Mouse (Mus musculus) embryo, embryonic 10.5 days (tissue): ENCODE measurements around the gene 4930583I09Rik.
A peak's percentile ranks its signal among the peaks of the same experiment; 100 is the strongest.

Experiments used
- DNase-seq: peaks from one replicate; pipeline ENCODE4 v3.0.0-alpha.2; 2015; ENCODE audit warnings: low spot score

Gene 4930583I09Rik

DNA sequence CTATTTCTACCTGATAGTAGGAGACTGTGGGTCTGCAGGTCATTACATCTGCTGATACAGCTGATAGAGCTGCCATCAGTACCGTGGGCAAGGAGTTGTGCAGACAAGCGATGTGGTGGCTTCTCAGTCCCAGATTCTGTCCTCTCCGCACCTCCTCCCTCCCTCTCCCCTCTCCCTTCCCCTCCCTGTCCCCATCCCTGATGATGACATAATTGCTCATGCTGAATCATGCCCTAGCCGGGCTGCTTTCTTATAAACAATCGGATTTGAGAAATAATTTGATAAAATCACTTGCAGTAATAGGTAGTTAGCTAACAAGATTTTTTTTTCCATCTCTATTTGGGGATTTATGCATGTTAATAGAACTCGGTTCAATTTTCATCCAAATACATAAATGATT lies at the start of gene 4930583I09Rik:
4930583I09Rik (minus strand) TSS at position 144 of the 400 bp plus-strand sequence.
- no peak for DNase-seq

DNA sequence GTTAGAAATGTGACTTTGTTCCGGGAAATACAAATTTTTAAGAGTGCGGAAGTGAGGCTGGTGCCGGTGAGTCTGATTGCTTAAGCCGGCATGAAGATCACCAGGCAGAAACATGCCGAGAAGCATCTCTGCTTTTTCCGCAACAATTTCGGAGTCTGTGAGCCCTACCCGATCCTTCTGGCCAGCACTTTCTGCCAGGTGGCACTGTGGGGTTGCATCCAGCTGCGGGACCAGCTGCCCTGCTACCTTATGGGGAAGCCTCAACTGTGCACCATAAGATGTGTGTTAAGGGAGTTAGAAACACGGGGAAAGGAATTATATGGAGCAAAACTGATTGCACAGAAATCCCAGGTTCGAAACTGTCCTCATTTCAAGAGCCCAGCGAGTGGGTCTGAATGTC lies 40.2 kb upstream of the 4930583I09Rik start:
- no peak for DNase-seq

DNA sequence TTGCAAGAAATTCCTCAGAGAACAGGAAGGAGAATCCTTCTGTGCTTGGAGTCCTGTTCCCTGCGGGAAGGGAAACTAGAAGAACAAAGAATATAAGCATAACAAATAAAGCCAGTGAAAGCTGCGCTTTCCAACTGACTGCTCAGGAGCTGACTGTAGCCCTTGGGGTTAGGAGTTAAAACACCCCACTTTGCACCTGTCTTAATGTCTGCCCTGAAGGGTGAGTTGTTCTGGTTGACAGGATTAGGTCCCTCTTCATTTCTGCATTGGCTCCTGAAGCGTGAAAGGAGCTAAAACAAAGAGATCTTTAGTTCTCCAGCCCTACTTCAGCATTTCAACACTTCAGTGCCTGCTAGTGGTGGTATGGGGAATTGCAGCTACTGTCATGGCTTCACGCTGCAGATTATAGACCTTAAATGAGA lies 37.8 kb upstream of the 4930583I09Rik start:
- peak; percentile 75 for DNase-seq

DNA sequence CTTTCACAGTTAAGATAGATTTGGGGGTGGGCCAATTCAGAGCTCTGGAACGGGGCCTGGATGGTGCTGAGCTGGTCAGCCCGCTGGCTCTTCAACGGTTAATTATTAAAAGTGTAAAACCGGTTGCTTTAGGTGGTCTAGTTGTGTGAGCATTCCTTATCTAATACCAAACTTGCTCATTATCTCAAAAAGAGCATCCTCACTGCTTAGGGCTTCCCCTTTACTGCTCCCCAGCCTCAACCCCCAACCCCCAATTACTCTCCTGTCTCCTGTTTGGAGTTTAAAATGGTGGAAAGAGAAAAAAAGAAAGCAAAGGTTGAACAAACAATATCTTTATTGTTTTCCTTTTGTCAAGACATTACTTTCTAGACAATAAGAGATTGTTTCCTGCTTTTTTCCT lies 27.9 kb upstream of the 4930583I09Rik start:
- DNase-seq, result no peak

DNA sequence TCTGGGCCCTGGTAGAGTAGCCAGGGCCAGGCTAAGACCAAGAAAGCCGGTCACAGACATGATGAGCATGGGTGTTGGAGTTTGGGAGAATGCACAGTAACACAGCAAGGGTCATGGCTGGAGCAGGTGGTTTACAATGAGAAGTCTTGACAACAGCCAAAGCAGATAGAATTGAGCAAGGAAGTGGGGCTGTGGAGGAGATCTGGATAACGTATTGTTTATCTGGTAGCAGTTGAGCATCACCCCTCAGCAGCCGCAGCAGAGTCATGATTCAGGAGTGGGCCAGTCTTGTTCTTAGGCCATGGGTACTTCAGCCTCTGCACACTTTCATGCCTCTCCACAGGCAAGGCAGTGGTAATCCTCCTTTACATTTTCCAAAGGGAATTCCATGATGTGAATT lies 25.1 kb upstream of the 4930583I09Rik start:
- no peak for DNase-seq

DNA sequence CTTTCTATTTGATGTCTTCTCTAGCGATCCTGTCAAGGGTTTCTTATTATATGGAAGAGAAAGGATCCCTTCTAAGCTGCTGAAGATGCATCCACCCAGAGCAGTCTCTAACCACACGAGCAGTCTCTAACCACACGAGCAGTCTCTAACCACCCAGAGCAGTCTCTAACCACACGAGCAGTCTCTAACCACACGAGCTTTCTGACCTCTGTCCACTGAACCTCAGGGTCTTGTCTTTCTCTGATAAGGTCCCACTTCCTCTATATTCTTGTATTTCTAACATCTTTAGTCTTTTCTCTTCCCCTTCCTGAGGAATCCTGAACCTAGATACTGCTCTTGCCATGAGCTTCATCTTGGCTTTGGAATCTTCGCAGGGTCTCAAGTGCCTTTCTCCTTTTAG lies 23.0 kb upstream of the 4930583I09Rik start:
- DNase-seq, result no peak

DNA sequence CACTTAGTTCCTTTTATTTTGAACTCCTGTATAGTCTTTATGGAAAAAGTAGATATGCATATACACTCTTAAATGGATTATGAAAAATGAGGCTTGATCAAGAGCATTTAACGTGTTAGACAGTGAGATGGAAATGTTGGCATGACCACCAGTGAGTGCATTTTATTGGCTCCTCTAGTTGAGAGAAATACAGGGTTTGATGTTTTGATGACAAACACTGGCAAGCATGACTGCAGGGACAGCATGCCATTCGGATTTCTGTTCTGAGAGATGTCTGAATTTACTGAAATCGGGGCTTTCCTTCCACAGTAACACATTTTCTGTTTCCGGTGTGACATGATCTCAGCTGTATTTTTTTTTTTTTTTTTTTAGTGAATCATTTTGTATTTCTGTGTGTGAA lies 12.2 kb upstream of the 4930583I09Rik start:
- no peak for DNase-seq

DNA sequence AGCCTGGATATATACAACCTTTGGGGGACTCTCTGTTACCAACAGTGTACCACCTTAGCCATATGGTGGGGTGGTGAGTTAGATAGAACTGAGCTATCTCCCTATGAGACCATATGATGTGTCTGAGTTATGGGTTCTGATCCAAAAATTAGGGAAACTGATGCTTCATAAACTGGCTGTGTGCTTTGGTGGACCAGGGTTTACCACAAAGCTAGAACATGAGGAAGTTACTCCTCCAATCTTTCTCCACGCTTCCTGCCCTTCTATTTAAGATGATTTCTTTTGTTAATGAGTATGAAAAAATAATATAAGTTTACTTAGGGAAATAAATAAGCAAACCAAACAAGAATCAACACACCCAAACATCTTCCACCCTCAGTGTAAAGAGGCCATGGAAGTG lies 10.8 kb upstream of the 4930583I09Rik start:
- DNase-seq, result no peak

DNA sequence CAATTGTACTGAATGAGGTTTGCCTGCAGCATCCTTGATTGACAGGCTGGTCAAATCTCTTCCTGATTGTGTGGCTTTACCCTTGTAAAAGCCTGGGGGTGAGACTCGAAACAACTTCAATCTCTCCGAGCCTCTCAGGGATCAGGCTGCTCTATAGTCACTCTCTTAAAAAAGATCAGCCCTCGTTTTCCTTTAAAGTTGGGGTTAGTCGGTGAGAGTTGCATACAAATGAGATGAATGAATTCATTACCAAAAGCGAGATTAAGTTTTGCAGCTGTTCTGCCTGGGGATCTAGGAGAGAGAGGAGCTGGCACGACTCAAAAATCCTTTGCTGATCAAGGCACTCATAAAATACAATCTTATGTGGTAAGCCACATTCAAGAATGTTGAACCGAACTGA lies 1.0 kb upstream of the 4930583I09Rik start:
- DNase-seq, result peak; percentile 1

DNA sequence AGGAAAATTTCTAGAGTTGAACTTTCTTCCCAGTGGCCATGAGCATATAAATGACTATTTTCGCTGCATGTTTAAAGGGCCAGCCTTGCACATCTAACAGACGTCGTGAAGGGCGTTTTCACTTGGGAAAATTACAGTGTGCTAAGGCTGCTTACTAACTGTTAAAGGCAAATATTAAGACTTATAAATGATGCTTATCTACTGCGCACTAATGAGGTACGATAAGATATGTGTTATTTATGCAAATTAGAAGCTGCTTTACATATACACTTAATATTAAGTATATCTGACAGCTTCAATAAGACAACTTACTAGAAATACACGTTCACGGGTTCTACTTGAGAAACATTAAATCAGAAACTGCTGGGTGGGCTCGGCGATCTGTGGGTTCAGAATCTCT lies 481 bp upstream of the 4930583I09Rik start:
- DNase-seq, result no peak

DNA sequence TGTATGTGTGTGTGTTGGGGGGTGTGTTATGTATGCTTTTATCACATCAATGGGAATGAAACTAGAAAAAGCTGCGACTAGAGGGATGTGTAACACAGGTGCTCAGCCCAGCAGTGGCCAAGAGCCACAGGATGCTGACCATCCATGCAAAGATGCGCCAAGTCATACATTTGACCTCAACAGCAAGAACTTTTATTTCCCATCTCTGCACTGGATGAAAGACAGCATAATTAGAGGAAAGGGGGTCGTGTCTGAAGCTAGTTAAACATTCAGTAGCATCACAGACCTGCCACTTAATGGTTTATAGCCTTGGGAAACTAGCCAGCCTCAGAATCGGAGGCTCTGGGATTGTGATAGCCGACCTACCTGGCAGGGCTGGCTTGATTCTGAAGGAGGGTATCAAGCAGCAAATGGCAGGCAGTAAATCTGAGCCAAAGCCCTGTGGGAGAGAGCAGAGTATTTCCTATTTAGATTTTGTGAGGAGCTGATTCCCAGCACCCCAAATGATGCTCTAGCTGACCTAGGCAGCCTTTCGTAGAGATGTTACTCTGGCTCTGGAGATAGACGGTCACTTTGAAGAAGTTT lies 1.9 kb downstream of the 4930583I09Rik start:
- no peak for DNase-seq

DNA sequence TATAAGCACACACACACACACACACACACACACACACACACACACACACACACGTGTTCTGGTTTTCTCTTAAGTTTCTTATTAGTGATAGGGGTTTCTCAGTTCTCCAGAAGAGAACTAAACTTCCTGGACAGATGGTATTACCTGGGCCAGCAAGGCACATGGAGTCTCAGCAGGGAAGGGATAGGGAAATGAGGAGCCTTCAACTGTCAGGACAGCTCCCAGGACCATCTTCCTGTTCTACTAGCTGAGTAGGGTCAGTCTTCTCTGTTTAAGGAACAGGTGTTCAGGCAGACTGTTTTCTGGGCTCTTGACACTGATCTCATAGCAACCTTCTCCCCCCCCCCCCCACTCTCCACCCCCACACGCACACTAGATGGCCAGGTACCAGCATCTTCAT lies 2.8 kb downstream of the 4930583I09Rik start:
- DNase-seq, result no peak

DNA sequence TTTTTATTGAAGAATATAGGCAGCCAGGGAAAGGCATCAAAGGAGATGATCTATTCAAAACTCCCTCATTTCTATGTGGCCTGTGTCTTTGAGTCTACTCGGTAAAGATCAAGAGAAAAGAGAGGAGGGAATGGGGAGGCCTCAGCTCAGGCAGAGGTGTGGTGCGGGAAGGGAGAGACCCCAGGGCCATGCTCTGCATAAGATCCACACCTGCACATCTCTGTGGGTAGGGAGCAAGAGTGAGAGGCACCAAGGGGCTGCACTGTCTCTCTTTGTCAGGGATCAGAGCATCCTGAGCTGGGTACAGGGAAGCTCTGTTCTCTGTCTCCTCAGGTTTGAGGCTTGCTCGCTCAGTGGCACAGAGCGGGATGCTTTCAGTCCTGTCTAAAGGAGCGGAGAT lies 8.4 kb downstream of the 4930583I09Rik start:
- DNase-seq, result no peak

DNA sequence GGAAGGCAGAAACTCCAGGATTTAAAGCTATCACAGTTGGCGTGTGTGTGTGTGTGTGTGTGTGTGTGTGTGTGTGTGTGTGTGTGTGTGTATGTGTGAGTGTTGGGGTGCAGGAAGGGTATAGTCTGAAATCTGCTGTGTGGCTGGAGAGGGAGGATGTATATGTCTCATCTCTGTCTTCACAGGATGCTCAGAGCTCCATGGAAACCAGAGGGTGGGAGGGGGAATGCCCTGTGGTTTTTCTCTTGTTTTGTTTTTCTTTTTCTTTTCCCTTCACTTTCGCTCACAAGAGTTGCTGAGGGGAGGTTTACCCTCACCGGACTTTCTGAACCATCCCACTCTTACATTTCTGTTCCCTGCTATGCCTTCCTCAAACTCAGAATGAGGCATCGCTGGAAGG lies 9.0 kb downstream of the 4930583I09Rik start:
- DNase-seq, result no peak

DNA sequence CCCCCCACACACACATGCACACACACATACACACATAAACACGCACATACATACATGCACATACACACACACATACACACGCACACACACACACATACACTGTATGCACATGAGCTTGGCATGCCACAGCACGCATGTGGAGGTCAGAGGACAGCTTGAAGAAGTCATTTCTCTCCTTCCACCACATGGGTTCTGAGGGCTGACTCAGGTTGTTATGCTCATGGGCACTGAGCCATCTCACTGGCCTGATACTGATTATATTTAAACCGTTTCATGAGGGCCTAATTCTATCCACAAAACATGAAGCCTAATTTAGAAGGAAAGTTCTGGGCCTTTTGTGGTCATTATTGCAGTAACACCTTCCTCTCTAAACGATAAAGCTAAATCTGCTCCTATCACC lies 13.3 kb downstream of the 4930583I09Rik start:
- DNase-seq, result no peak

DNA sequence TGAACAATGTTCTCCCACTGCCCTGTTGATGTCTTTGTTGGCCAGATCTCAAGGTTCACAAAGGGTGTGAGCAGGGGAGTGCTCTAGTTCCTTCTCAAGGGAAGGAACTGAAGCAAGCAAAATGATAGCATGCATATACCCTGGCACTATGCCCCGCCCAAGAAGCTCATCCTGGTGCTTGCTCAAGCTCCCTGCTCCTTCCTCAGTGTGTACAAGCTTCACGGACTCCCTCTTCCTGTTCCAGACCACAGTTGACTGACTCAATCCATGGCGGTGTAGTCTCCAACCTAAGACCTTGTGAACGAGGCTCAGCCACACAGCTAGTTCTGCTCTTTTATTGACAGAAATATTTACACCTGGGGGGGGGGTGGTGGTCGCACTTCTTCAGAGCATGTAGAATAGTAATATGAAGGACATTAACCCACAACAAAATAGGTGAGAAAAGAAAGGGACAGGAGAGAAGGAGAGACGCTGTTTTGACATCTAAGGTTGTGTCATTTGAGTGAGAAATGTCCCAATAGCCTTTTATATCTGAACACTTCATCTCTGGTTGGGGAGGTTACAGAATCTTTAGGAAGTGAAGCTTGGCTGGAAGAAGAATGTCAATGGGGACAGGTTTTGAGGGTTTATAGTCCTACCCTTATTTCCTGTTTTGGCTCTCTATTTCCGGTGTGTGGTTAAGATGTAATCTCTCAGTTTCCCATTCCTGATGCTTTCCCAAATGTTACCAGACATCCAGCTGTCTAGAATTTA lies 14.9 kb downstream of the 4930583I09Rik start:
- DNase-seq, result no peak

DNA sequence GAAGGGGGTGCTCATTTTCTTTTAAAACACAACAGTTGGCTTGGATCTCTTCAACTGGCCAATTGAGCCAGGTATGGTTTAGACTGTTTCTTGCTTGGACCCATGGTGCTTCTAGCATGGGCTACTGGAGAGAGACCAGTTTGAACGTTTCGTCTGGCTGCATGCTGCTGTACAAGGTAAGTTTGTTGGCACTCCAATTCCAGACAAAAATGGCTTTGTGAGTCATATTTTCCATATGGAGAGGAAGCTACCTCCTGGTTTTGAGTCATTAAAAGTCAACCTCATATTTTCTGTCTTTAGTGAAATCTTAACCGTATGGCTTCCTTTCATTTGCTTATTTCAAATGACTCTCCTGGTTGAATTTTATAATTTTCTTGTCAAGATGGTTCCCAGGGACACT lies 19.6 kb downstream of the 4930583I09Rik start:
- no peak for DNase-seq

DNA sequence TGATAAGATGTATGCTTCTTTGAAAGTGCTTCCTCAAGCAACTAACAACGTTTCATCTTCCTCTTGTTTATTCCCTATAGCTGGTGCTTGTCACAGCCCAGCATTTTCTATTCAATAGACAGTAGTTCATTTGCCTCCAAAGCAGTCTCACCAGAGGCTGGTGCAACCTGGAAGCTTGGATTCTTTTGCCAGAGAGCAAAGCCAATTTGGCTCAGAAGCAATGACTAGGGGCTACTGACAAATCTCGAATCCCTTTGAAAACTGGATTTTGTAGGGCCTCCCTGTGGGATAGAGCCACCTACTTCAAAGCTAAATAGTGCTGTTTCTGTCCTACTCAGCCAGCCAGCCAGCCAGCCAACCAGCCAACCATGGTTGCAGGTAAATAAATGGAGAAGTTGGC lies 20.1 kb downstream of the 4930583I09Rik start:
- no peak for DNase-seq

DNA sequence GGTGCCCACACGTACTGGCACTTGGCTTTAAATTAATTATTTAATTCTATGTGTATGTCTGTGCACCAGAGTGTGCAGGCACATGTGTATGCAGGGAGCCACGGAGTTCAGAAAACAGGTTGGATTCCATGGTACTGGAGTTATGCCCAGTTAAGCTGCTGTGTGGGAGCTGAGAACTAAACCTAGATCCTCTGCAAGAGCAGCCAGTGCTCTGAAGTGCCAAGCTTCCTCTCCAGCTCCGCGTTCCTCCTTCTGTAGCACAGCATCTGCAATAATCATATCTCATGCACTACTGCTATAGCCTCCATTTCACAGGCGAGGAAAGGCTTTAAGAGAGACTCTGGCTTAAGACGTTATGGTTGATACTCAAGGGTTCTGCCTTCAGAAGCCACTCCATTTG lies 22.3 kb downstream of the 4930583I09Rik start:
- DNase-seq, result no peak

DNA sequence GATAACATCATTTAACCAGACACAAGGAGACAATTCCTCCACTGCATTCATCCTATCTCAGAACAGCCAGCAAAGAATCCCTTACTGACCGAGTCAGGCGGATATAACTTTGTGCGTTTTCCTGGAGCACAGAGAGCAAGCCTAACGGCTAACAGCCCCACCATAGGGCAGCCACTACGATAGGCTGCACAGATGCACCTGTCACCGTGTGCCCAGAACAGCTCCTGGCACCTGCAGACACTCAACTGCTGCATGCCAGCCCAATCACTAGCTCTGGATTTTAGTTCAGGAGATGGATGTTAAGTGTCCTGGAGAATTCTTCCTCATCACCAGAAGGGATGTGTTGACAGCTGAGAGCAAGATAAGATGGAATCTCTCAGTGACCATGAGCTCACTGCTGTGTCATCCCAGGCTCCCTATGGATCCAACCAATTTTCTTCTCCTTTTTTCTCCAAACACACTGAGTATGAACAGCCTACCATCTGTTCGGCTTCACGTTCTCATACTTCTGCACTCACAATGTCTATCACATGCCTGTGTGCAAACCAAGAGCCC lies 29.8 kb downstream of the 4930583I09Rik start:
- DNase-seq, result no peak

DNA sequence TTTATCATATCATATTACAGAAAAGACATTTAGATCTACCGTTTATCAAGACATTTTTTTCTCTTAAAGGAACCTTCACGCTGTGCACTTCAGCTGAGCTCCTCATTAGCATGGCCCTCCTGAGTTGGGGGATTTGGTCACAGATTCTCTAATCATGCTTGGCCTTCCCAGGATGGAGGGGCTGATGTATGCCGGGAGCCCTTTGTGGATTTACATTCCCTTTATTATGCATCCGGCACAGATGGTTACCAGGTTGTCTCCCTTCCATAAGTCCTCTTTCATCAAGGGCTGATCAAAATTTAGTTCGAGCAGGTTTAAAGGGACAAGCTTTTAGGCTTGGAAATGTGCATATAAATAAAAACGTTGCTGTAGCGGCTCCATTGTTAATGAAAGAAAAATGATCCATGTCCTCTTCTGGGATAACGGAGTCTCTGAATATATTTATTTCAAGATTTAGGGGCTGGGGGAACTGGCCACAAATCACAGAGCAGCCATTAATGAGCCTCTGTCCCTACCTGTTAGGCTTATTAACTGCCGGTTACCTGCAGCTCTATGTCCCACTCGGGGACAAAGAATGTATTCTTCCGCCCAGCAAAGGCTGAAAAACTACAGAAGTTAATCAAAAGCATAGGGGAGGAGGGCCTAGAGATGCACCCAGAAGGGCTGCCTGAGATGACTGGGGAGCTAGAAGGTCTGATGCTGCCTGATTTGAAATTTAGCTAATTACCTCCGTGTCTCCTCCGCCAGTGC lies 31.3 kb downstream of the 4930583I09Rik start:
- DNase-seq, result no peak

DNA sequence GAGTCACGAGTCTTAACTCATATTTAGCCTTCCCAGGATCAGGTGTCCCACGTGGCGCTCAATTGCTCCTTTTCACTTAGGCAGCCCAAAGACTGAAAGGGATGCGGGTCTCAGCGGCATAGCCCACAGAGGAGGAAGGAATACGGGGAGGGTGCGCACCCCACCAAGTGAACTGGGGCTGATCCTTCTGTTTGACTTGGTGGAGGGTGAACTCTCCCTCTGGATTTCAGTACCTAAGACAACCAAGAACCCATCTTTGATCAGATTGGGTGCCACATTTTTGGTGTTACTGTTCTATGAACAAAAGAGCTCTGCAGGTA lies 33.0 kb downstream of the 4930583I09Rik start:
- no peak for DNase-seq
